Mouse (Mus musculus) kidney, embryonic 15.5 days (tissue): ENCODE data around the gene Cyren. TPM values are rescaled to one million over a fixed set of nuclear protein-coding genes. Genes with fewer than 3 reads are reported as not detected.

Source experiments
- ATAC-seq: fragments of 200-750 bp; cut with Nextera tagmentation; replicated peaks from 2 replicates; pipeline ENCODE4 v1.8.0; 2017; ENCODE audit warnings: moderate TSS enrichment; ENCODE audit not compliant: low FRiP score
- H3K27ac ChIP-seq: fragments of 300-500 bp; sonication (generic); 2 replicates; pipeline ENCODE4 v1.5.1; 2015; ENCODE audit warnings: mild to moderate bottlenecking, inconsistent platforms
- H3K27me3 ChIP-seq: fragments of 300-500 bp; sonication (generic); 2 replicates; pipeline ENCODE4 v1.6.1; 2015; ENCODE audit warnings: inconsistent platforms
- H3K36me3 ChIP-seq: fragments of 300-500 bp; sonication (generic); 2 replicates; pipeline ENCODE4 v1.6.1; 2015; ENCODE audit warnings: inconsistent platforms
- H3K4me1 ChIP-seq: fragments of 300-500 bp; sonication (generic); 2 replicates; pipeline ENCODE4 v1.6.1; 2015; ENCODE audit warnings: inconsistent platforms
- H3K4me2 ChIP-seq: fragments of 300-500 bp; sonication (generic); 2 replicates; pipeline ENCODE4 v1.6.1; 2015; ENCODE audit warnings: moderate library complexity, mild to moderate bottlenecking, inconsistent platforms
- H3K4me3 ChIP-seq: fragments of 300-500 bp; sonication (generic); replicated peaks from 2 replicates; pipeline ENCODE4 v1.5.1; 2015; ENCODE audit warnings: mild to moderate bottlenecking, inconsistent platforms
- H3K9ac ChIP-seq: fragments of 300-500 bp; sonication (generic); 2 replicates; pipeline ENCODE4 v1.6.1; 2015; ENCODE audit warnings: mild to moderate bottlenecking, inconsistent platforms
- H3K9me3 ChIP-seq: fragments of 300-500 bp; sonication (generic); replicated peaks from 2 replicates; pipeline ENCODE4 v1.6.1; 2016; ENCODE audit warnings: inconsistent platforms
- WGBS: fragments of 180-500 bp; shearing (Covaris S2); methylation state at CpG from one replicate; pipeline ENCODE4 v1.1.7; 2015; ENCODE audit warnings: mixed read lengths; 5-methylcytosine and 5-hydroxymethylcytosine counted together
- polyA plus RNA-seq: library from polyadenylated mRNA; unstranded; fragments of >200 nt; fragmentation: Nextera tagmentation; extraction: Ambion mirVana; gene quantifications from 2 replicates; pipeline ENCODE4 v1.2.1, GENCODE M21; 2015

The Cyren gene
- polyA plus RNA-seq, 1 experiment from 2014 or later: 15.6 TPM

DNA sequence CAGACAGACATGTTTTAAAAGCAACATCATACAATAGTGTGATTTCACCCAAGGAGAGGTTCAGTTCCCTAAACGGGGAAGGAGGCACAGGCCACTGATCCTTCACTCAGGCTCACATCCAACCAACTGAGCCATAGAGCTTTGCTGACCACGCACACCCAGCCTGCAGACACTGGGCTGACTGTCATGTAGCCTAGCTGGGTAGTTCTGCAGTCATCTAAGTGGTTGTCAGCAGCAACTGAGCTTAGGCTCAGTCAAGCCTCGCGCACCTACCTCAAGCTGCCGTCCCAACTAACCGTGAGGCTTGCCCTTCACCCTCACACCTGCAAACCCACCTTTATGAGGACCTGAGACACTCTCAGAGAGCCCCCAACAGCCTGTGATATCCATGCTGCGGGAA is 5.9 kb downstream of the Cyren start:
- Histone ChIP-seq H3K4me1 (peaks cover 40% of the 10 kb centered on the region), H3K36me3 (0 out of 2 replicates have a peak, but pooled peaks cover 3% of the 10 kb centered on the region), H3K27ac (no peak overlapping the region), H3K9ac (no peak overlapping the region), H3K27me3 (no peaks in the 10 kb centered on the region), H3K4me2 (no peak overlapping the region), H3K4me3 (no peak overlapping the region), H3K9me3 (no peaks in the 10 kb centered on the region)
- ATAC-seq: no peak
- 90% methylated on average over 7 of the region's 7 CpGs for WGBS

DNA sequence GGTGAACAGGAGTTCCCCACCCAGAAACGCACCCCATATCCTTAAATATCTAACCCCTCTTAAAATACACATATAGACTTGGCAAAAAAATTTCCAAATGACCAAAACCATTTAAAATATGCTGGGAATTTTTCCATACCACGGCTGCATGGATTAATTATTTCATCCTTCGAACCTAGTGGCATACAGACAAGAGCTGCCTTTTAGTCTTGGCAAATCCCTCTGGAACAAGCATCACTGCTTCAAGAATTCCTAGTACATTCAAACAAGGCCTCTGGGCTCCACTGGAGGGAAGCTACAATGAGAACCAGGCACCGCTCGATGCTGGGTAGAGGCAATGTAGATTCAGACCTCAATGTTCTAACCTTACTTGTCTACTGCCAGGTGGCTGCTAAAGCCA is 7.1 kb downstream of the Cyren start:
- Histone ChIP-seq H3K9ac (no peak overlapping the region), H3K4me2 (no peak overlapping the region), H3K27me3 (no peaks in the 10 kb centered on the region), H3K27ac (no peak overlapping the region), H3K4me1 (peaks cover 37% of the 10 kb centered on the region), H3K9me3 (no peaks in the 10 kb centered on the region), H3K36me3 (0 out of 2 replicates have a peak, but pooled peaks cover 3% of the 10 kb centered on the region), H3K4me3 (no peak overlapping the region)
- 84% methylated on average over 5 of the region's 5 CpGs for WGBS
- ATAC-seq: no peak

GRCm38 (mm10) chr6:34870136-34870535 is 7.7 kb downstream of the Cyren start:
- H3K36me3 ChIP-seq: 0 out of 2 replicates have a peak, but pooled peaks cover 3% of the 10 kb centered on the region
- no peak overlapping the region for H3K9ac ChIP-seq
- no peak overlapping the region; the same call in 1 of the 2 replicates for H3K27ac ChIP-seq
- H3K4me2 ChIP-seq: no peak overlapping the region
- no peaks in the 10 kb centered on the region for H3K9me3 ChIP-seq
- ATAC-seq: no peak
- no peaks in the 10 kb centered on the region for H3K27me3 ChIP-seq
- 85% methylated on average over 5 of the region's 5 CpGs for WGBS
- H3K4me1 ChIP-seq: peaks cover 39% of the 10 kb centered on the region
- no peak overlapping the region for H3K4me3 ChIP-seq

DNA sequence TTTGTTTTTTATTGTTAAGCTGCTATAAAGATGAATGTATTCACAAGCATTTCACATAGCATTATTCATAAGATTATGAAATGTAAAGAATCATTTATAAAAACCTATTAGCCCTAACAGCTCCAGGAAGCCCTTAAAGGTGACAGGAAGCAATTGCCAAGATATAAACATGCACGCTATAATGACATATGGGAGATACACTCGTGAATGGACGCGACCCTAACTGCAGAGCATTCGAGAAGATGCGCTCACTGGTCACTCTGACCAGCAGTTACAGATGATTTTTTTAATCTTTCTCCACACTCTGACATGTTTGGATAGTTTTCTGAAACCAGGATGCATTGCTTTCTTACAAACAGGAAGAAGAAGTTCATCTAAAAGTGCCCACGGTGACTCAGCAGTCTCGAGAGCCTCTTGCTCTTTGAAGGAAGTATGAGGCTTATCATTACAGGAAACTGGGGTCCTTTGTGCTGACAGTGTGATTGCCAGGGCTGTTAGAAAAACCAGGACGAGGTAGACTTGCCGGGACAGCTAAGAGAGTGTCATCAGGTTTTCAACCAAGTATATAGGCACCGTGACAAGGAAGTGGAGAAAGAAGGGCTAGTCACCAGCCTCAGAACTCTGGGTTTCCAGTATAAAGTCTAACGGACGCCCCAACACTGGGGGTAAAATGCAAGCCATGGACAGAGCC is 8.5 kb downstream of the Cyren start:
- Histone ChIP-seq H3K9ac (no peak overlapping the region), H3K4me2 (no peak overlapping the region), H3K27ac (peak overlapping the region; percentile 9; the same call in 1 of the 2 replicates), H3K27me3 (no peaks in the 10 kb centered on the region), H3K4me1 (peaks cover 33% of the 10 kb centered on the region), H3K9me3 (no peaks in the 10 kb centered on the region), H3K4me3 (no peak overlapping the region), H3K36me3 (0 out of 2 replicates have a peak, but pooled peaks cover 1% of the 10 kb centered on the region)
- WGBS: 69% methylated on average over 13 of the region's 13 CpGs
- ATAC-seq: no peak

- ATAC-seq: no peak
Measured at GRCm38 (mm10) chr6:34868507-34869217, 9.2 kb downstream of the Cyren start.

DNA sequence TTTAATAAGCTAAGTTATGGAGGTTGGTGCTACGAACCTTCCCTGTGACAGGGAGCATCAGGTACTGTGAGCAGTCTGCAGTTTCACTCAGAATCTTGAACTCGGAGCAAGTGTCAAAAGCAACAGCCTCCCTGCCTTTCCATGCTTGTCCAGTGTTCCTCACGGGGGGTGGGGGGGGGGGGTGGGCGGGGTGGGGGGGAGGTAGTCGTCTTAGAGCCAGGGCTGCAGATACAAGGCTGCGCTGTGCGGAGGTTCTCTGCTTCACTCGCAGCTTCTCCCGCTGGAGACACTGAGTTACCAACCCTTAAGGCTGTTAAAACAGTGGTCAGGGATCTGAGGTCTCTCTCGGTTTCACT is 9.9 kb downstream of the Cyren start:
- no peak for ATAC-seq
- no peak overlapping the region for H3K27ac ChIP-seq

More at GRCm38 (mm10) chr6:34868507-34869217, 9.2 kb downstream of the Cyren start:
- WGBS: 81% methylated on average over 20 of the region's 20 CpGs
- peak overlapping the region; percentile 9; the same call in 1 of the 2 replicates for H3K27ac ChIP-seq
- no peak overlapping the region for H3K4me2 ChIP-seq
- no peak overlapping the region for H3K9ac ChIP-seq
- no peaks in the 10 kb centered on the region for H3K36me3 ChIP-seq
- H3K4me1 ChIP-seq: peaks cover 26% of the 10 kb centered on the region
- H3K9me3 ChIP-seq: no peaks in the 10 kb centered on the region
- no peaks in the 10 kb centered on the region for H3K27me3 ChIP-seq
- H3K4me3 ChIP-seq: no peak overlapping the region

GRCm38 (mm10) chr6:34867301-34867994 is 10.4 kb downstream of the Cyren start:
- no peak overlapping the region for H3K4me2 ChIP-seq
- H3K27me3 ChIP-seq: no peaks in the 10 kb centered on the region
- no peak overlapping the region for H3K27ac ChIP-seq
- no peak for ATAC-seq
- H3K4me1 ChIP-seq: peaks cover 36% of the 10 kb centered on the region
- 74% methylated on average over 16 of the region's 16 CpGs for WGBS
- no peak overlapping the region for H3K9ac ChIP-seq
- no peak overlapping the region for H3K4me3 ChIP-seq
- H3K9me3 ChIP-seq: no peaks in the 10 kb centered on the region
- no peaks in the 10 kb centered on the region for H3K36me3 ChIP-seq

More for the DNA sequence above, 9.9 kb downstream of the Cyren start:
- 80% methylated on average over 10 of the region's 10 CpGs for WGBS
- H3K36me3 ChIP-seq: no peaks in the 10 kb centered on the region
- no peak overlapping the region for H3K4me3 ChIP-seq
- no peaks in the 10 kb centered on the region for H3K27me3 ChIP-seq
- H3K9ac ChIP-seq: no peak overlapping the region
- no peak overlapping the region for H3K4me2 ChIP-seq
- peaks cover 32% of the 10 kb centered on the region for H3K4me1 ChIP-seq
- no peaks in the 10 kb centered on the region for H3K9me3 ChIP-seq

GRCm38 (mm10) chr6:34866786-34867185 is 11.1 kb downstream of the Cyren start:
- H3K27me3 ChIP-seq: no peaks in the 10 kb centered on the region
- no peaks in the 10 kb centered on the region for H3K36me3 ChIP-seq
- peaks cover 37% of the 10 kb centered on the region for H3K4me1 ChIP-seq
- H3K9ac ChIP-seq: no peak overlapping the region
- no peak for ATAC-seq
- no peaks in the 10 kb centered on the region for H3K9me3 ChIP-seq
- H3K4me3 ChIP-seq: no peak overlapping the region
- 70% methylated on average over 8 of the region's 8 CpGs for WGBS
- H3K4me2 ChIP-seq: no peak overlapping the region
- H3K27ac ChIP-seq: no peak overlapping the region

DNA sequence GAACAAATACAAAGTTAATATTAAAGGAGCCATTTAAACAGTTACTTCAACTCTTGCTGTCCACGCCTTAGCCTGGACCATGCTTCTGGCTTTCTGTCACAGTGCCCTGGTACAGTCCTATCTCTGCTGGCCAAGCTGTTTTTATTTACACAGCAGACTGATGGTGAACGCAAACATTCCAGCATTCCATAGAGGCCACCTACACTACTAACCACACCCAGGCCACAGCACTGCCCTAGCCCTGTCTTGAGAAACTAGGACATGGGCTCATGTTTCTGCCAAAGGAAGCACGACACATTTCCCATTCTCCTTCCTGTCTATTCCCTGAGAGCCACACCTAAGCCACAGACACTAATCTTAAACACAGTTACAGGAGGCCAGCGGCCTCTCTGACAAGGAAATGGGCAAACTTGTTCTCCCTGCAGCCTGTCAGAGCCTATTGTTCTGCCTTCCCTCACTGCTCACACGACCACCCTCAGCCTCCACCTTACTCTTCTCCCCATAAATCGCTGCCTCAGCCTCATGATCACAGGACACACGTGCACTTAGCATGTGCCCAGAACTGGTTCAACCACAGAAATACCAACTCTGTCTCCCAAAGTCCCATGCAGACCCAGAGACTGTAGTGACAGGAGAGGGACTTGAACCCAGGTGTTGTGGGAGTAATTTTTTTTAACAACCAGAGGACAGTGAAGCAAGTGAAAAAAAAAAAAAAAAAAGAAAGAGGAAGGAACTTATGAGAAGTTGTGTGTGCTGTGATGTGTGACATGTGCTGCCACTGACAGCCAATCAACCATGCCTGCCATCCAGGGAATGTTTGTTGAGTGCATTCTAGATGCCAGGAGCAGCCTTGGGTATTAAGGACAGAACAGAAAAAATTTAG is 11.9 kb downstream of the Cyren start:
- peak; percentile 47 for ATAC-seq
- Histone ChIP-seq H3K4me3 (no peak overlapping the region), H3K4me1 (peaks cover 35% of the 10 kb centered on the region), H3K9ac (no peak overlapping the region), H3K9me3 (no peaks in the 10 kb centered on the region), H3K36me3 (no peaks in the 10 kb centered on the region), H3K4me2 (no peak overlapping the region), H3K27me3 (no peaks in the 10 kb centered on the region), H3K27ac (peak overlapping the region; percentile 70)
- WGBS: 47% methylated on average over 7 of the region's 7 CpGs

- no peak overlapping the region for H3K9ac ChIP-seq
- no peak; the same call in 1 of the 2 replicates for ATAC-seq
- H3K4me3 ChIP-seq: no peak overlapping the region
- H3K4me2 ChIP-seq: no peak overlapping the region
- peaks cover 32% of the 10 kb centered on the region for H3K4me1 ChIP-seq
- H3K9me3 ChIP-seq: no peaks in the 10 kb centered on the region
- peak overlapping the region; percentile 70 for H3K27ac ChIP-seq
- no peaks in the 10 kb centered on the region for H3K27me3 ChIP-seq
- no peaks in the 10 kb centered on the region for H3K36me3 ChIP-seq
- 45% methylated on average over 5 of the region's 5 CpGs for WGBS
Measured at GRCm38 (mm10) chr6:34865213-34865612, 12.6 kb downstream of the Cyren start.

- ATAC-seq: no peak
- no peak overlapping the region for H3K27ac ChIP-seq
- no peak overlapping the region for H3K4me2 ChIP-seq
- no peaks in the 10 kb centered on the region for H3K36me3 ChIP-seq
- H3K9me3 ChIP-seq: no peaks in the 10 kb centered on the region
- no peak overlapping the region for H3K9ac ChIP-seq
- H3K4me3 ChIP-seq: no peak overlapping the region
- H3K27me3 ChIP-seq: no peaks in the 10 kb centered on the region
- H3K4me1 ChIP-seq: peaks cover 32% of the 10 kb centered on the region
- WGBS: 60% methylated on average over 9 of the region's 9 CpGs
Measured at GRCm38 (mm10) chr6:34863786-34864514, 13.9 kb downstream of the Cyren start.
